Mouse (Mus musculus) intestine, postnatal 0 days (tissue): ENCODE data around the gene Bsdc1. TPM values are rescaled to one million over a fixed set of nuclear protein-coding genes. Genes with fewer than 3 reads are reported as not detected.
A peak's percentile ranks its signal among the peaks of the same experiment; 100 is the strongest.

Experiments used
- ATAC-seq: fragments of 200-750 bp; cut with Nextera tagmentation; 2 replicates; pipeline ENCODE4 v1.8.0; 2017; ENCODE audit warnings: mild to moderate bottlenecking, moderate TSS enrichment, moderate library complexity
- H3K27ac ChIP-seq: fragments of 300-500 bp; sonication (generic); 2 replicates; pipeline ENCODE4 v1.5.1; 2014; ENCODE audit warnings: mild to moderate bottlenecking, low read depth, low read length, moderate library complexity
- H3K27me3 ChIP-seq: fragments of 300-500 bp; sonication (generic); replicated peaks from 2 replicates; pipeline ENCODE4 v1.6.1; 2014; ENCODE audit warnings: low read length, mixed read lengths; ENCODE audit not compliant: control insufficient read depth, insufficient read depth
- H3K36me3 ChIP-seq: fragments of 300-500 bp; sonication (generic); 2 replicates; pipeline ENCODE4 v1.6.1; 2014; ENCODE audit warnings: mild to moderate bottlenecking, moderate library complexity; ENCODE audit not compliant: control insufficient read depth, insufficient read depth
- H3K4me1 ChIP-seq: fragments of 300-500 bp; sonication (generic); replicated peaks from 2 replicates; pipeline ENCODE4 v1.6.1; 2014; ENCODE audit warnings: antibody characterized with exemption, low read length, mixed read lengths; ENCODE audit not compliant: control insufficient read depth, insufficient read depth
- H3K4me2 ChIP-seq: fragments of 300-500 bp; sonication (generic); replicated peaks from 2 replicates; pipeline ENCODE4 v1.6.1; 2014; ENCODE audit warnings: low read depth, mild to moderate bottlenecking, moderate library complexity
- H3K4me3 ChIP-seq: fragments of 300-500 bp; sonication (generic); 2 replicates; pipeline ENCODE4 v1.5.1; 2014; ENCODE audit warnings: low read depth, low read length
- H3K9ac ChIP-seq: fragments of 300-500 bp; sonication (generic); 2 replicates; pipeline ENCODE4 v1.6.1; 2014; ENCODE audit warnings: mild to moderate bottlenecking, low read depth, low read length
- H3K9me3 ChIP-seq: fragments of 300-500 bp; sonication (generic); 2 replicates; pipeline ENCODE4 v1.6.1; 2016; ENCODE audit warnings: mixed run types; ENCODE audit not compliant: control insufficient read depth
- CTCF ChIP-seq: sonication (generic); IDR thresholded peaks from 2 replicates; pipeline ENCODE4 v1.5.1; 2016; ENCODE audit warnings: low read depth, mild to moderate bottlenecking, control low read depth, antibody characterized with exemption, moderate library complexity
- WGBS: fragments of 180-500 bp; shearing (Covaris S2); extraction: QIAGEN DNeasy Blood & Tissue Kit; methylation state at CpG from one replicate; pipeline ENCODE4 v1.1.7; 2014; 5-methylcytosine and 5-hydroxymethylcytosine counted together
- polyA plus RNA-seq: library from polyadenylated mRNA; unstranded; fragments of >200 nt; fragmentation: Nextera tagmentation; extraction: Ambion mirVana; gene quantifications from 2 replicates; pipeline ENCODE4 v1.2.1, GENCODE M21; 2015

Bsdc1 gene
- polyA plus RNA-seq, 1 experiment from 2014 or later: 23.6 TPM

- Histone ChIP-seq H3K36me3 (no peaks in the 10 kb centered on the region), H3K27me3 (peaks cover 2% of the 10 kb centered on the region; the same call in 1 of the 2 replicates), H3K4me3 (no peak overlapping the region), H3K4me1 (no peaks in the 10 kb centered on the region), H3K9me3 (no peaks in the 10 kb centered on the region), H3K9ac (no peak overlapping the region), H3K4me2 (no peak overlapping the region), H3K27ac (no peak overlapping the region)
- TF ChIP-seq CTCF: no peak
- ATAC-seq: no peak
- 75% methylated on average over 8 of the region's 8 CpGs for WGBS
Measured at GRCm38 (mm10) chr4:129447360-129447759, 14.0 kb upstream of the Bsdc1 start.

GRCm38 (mm10) chr4:129447778-129448563 lies 13.4 kb upstream of the Bsdc1 start:
- H3K4me3 ChIP-seq: no peak overlapping the region
- H3K9me3 ChIP-seq: no peaks in the 10 kb centered on the region
- no peak for TF ChIP-seq CTCF
- no peak overlapping the region for H3K27ac ChIP-seq
- no peak overlapping the region for H3K9ac ChIP-seq
- WGBS: 79% methylated on average over 11 of the region's 11 CpGs
- no peak for ATAC-seq
- H3K36me3 ChIP-seq: no peaks in the 10 kb centered on the region
- H3K4me2 ChIP-seq: no peak overlapping the region
- H3K27me3 ChIP-seq: 0 out of 2 replicates have a peak, but pooled peaks cover under 1% of the 10 kb centered on the region
- no peaks in the 10 kb centered on the region for H3K4me1 ChIP-seq

- no peak for TF ChIP-seq CTCF
- Histone ChIP-seq H3K9me3 (no peaks in the 10 kb centered on the region), H3K4me2 (no peak overlapping the region), H3K4me3 (no peak overlapping the region), H3K27me3 (no peaks in the 10 kb centered on the region), H3K36me3 (no peaks in the 10 kb centered on the region), H3K9ac (no peak overlapping the region), H3K27ac (no peak overlapping the region), H3K4me1 (no peaks in the 10 kb centered on the region)
- WGBS: 90% methylated on average over 6 of the region's 6 CpGs
- ATAC-seq: no peak
Measured at GRCm38 (mm10) chr4:129448713-129449112, 12.7 kb upstream of the Bsdc1 start.

GRCm38 (mm10) chr4:129450851-129451250 lies 10.5 kb upstream of the Bsdc1 start:
- Histone ChIP-seq H3K4me1 (no peaks in the 10 kb centered on the region), H3K4me2 (no peak overlapping the region), H3K9me3 (no peaks in the 10 kb centered on the region), H3K27ac (no peak overlapping the region), H3K9ac (no peak overlapping the region), H3K27me3 (no peaks in the 10 kb centered on the region), H3K4me3 (no peak overlapping the region), H3K36me3 (no peaks in the 10 kb centered on the region)
- no peak for ATAC-seq
- TF ChIP-seq CTCF: peak; percentile 28
- WGBS: 80% methylated on average over 2 of the region's 2 CpGs

GRCm38 (mm10) chr4:129451471-129452169 lies 9.8 kb upstream of the Bsdc1 start:
- no peaks in the 10 kb centered on the region for H3K9me3 ChIP-seq
- ATAC-seq: peak; percentile 43; the same call in 1 of the 2 replicates
- no peak overlapping the region for H3K4me2 ChIP-seq
- no peak for TF ChIP-seq CTCF
- no peaks in the 10 kb centered on the region for H3K4me1 ChIP-seq
- 75% methylated on average over 15 of the region's 15 CpGs for WGBS
- H3K4me3 ChIP-seq: no peak overlapping the region
- no peaks in the 10 kb centered on the region for H3K36me3 ChIP-seq
- no peaks in the 10 kb centered on the region for H3K27me3 ChIP-seq
- H3K27ac ChIP-seq: no peak overlapping the region
- H3K9ac ChIP-seq: no peak overlapping the region

- WGBS: 3% methylated on average over 5 of the region's 5 CpGs
Measured at GRCm38 (mm10) chr4:129455265-129455664, 6.1 kb upstream of the Bsdc1 start.

More at GRCm38 (mm10) chr4:129455265-129455664, 6.1 kb upstream of the Bsdc1 start:
- H3K9ac ChIP-seq: no peak overlapping the region
- TF ChIP-seq CTCF: peak; percentile 98
- H3K4me1 ChIP-seq: no peaks in the 10 kb centered on the region
- H3K4me2 ChIP-seq: no peak overlapping the region
- H3K27ac ChIP-seq: no peak overlapping the region
- peak; percentile 48 for ATAC-seq
- no peaks in the 10 kb centered on the region for H3K27me3 ChIP-seq
- no peak overlapping the region for H3K4me3 ChIP-seq
- H3K36me3 ChIP-seq: no peaks in the 10 kb centered on the region
- H3K9me3 ChIP-seq: no peaks in the 10 kb centered on the region
